Mouse (Mus musculus): ENCODE results near the gene Anpep. TPM values are rescaled to one million over a fixed set of nuclear protein-coding genes. Genes with fewer than 3 reads are reported as not detected.

Anpep gene
- polyA plus RNA-seq (2017; shearing (Covaris generic)): 0.10 TPM

DNA sequence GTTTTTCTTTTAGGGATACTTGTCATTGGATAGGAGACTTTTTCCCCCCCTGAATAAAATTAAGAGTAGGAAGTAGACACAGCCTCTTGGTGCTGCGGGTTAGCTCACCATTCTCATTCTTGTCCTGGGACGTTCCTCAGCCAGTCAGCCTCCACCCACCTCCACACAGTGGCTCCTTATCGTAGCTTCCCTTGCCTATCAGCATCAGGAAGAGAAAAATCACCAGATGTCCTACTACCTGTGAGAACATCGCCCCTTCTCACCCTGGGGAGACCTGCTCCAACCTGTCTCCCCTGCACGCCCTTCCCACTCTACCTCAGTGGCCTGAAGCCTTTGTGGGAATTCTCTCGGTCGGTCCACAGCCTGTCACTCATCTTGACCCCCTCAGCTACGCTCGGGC lies at the start of gene Anpep:
Gene Anpep (minus strand): TSS at position 249 of the 400 bp plus-strand sequence.

GRCm38 (mm10) chr7:79810611-79811506 lies 50.0 kb downstream of the Anpep start, which contains the start of gene Mesp2:
Mesp2 (plus strand) TSS chr7:79810727.

GRCm38 (mm10) chr7:79793688-79794087 lies 67.2 kb downstream of the Anpep start, which contains the start of gene Mesp1:
Mesp1 (minus strand) TSS chr7:79793788.

Other genes starting within 250 kb of the Anpep start
- gene Rhcg, start 243.4 kb downstream of the Anpep start, polyA plus RNA-seq (2017; shearing (Covaris generic)): not detected
- 2.4 TPM for gene Ticrr, start 200.9 kb downstream of the Anpep start, polyA plus RNA-seq (2017; shearing (Covaris generic))
- gene Kif7, start 145.3 kb downstream of the Anpep start, polyA plus RNA-seq (2017; shearing (Covaris generic)): 1.7 TPM
- not detected for gene Plin1, start 128.2 kb downstream of the Anpep start, polyA plus RNA-seq (2017; shearing (Covaris generic))
- 3.0 TPM for gene Pex11a, start 117.9 kb downstream of the Anpep start, polyA plus RNA-seq (2017; shearing (Covaris generic))
- gene Wdr93, start 117.9 kb downstream of the Anpep start, polyA plus RNA-seq (2017; shearing (Covaris generic)): 0.18 TPM
- gene Mesp1, start 67.3 kb downstream of the Anpep start, polyA plus RNA-seq (2017; shearing (Covaris generic)): not detected
- 0.08 TPM for gene Mesp2, start 50.3 kb downstream of the Anpep start, polyA plus RNA-seq (2017; shearing (Covaris generic))
- 27.2 TPM for gene Ap3s2, start 59.6 kb upstream of the Anpep start, polyA plus RNA-seq (2017; shearing (Covaris generic))
- gene Arpin, start 74.3 kb upstream of the Anpep start, polyA plus RNA-seq (2017; shearing (Covaris generic)): 0.30 TPM
- 15.1 TPM for gene Zfp710, start 163.8 kb upstream of the Anpep start, polyA plus RNA-seq (2017; shearing (Covaris generic))

Measured in CD4-positive, CD25-positive, alpha-beta regulatory T cell (primary cell).